In the genomic region with DNA sequence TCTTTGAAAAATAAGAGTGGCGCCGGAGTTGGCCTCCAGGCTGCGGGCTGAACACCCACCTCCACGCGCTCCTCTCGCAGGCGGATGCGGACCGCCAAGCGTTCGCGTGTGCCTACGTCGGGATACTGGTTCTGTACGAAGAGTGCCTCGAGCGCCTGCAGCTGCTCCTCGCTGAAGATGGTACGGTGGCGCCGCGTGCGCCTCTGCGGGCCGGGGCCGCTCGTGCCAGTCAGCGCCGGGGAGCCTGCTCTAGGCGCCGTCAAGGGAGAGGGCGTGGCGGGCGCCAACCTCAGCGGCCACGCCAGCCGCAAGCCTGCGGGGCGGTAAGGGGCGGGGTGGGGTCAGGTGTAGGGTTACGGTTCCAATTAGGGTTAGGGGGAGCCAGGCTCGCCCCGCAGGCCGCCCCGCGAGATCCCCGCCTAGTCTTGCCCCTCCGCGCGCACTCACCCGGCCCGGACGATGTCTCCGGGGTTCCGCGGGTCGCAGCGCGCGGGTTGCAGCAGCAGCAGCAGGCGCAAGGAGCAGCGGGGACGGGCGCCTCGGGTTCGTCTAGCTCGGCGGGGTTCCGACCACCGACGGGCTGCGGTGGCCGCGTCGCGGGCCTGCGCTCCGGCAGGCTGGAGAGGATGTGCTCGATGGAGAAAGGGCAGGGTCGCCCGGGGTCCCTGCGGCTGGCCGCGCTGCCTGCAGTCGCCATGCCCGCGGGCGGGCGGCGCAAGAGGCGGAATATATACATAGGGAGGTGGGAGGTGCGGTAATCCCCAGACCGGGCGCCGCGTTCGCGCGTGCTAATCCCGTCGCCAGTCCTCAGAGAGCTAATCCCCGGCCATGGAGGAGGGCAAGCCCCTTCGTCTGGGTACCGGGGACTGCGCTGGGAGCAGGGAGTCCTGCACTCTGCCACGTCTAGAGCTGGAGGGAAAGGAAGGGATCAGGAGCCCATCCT, we compare ENCODE assay signal across 7 mouse cellular contexts. TPM values are rescaled to one million over a fixed set of nuclear protein-coding genes. Genes with fewer than 3 reads are reported as not detected.
DNase-seq lines count a peak whose midpoint lies in the region; ATAC-seq lines count a peak whose summit lies in the region.

Gene Gsc2 (minus strand): TSS at position 753 of the 943 bp plus-strand sequence.

- WGBS in embryonic facial prominence, embryonic 13.5 days: under 1% methylated on average over 106 of the region's 106 CpGs
- WGBS in midbrain, embryonic 14.5 days: under 1% methylated on average over 106 of the region's 106 CpGs

- no peak within 1 kb of the TSS for H3K27ac ChIP-seq in embryonic facial prominence, embryonic 13.5 days
- H3K27ac ChIP-seq in midbrain, embryonic 14.5 days (replicated peaks; ENCODE audit: low read depth, low read length): no peak within 1 kb of the TSS

- H3K36me3 ChIP-seq in embryonic facial prominence, embryonic 13.5 days: no peaks in the 10 kb centered on the region
- no peaks in the 10 kb centered on the region for H3K36me3 ChIP-seq in midbrain, embryonic 14.5 days (ENCODE audit: control insufficient read depth, insufficient read depth, low read length)

- no peaks in the 10 kb centered on the region for H3K9me3 ChIP-seq in embryonic facial prominence, embryonic 13.5 days
- no peaks in the 10 kb centered on the region for H3K9me3 ChIP-seq in midbrain, embryonic 14.5 days (ENCODE audit: control insufficient read depth, low read length)

- peaks cover 21% of the 10 kb centered on the region for H3K4me1 ChIP-seq in embryonic facial prominence, embryonic 13.5 days
- H3K4me1 ChIP-seq in midbrain, embryonic 14.5 days (ENCODE audit: control insufficient read depth, insufficient read depth, low read length): peaks cover 9% of the 10 kb centered on the region

- no peak for ATAC-seq in embryonic facial prominence, embryonic 13.5 days (ENCODE audit: insufficient number of reproducible peaks, insufficient read depth, low FRiP score, low TSS enrichment, low read depth)
- no peak for ATAC-seq in midbrain, embryonic 14.5 days (ENCODE audit: low FRiP score, low TSS enrichment)

- DNase-seq in ovary, postnatal 36 days (ENCODE audit: low spot score): peak; percentile 42
- DNase-seq in ovary, postnatal 14 days (ENCODE audit: low spot score): no peak
- peak; percentile 44 for DNase-seq in induced T-regulatory cell, adult 2 months (ENCODE audit: low read depth)
- DNase-seq in midbrain, embryonic 14.5 days: peak; percentile 61
- no peak for DNase-seq in cerebellum, adult 9-11 months
- DNase-seq in gastrocnemius, adult 18-20 months (ENCODE audit: low spot score): no peak

- peak within 1 kb of the TSS; percentile 46 for H3K4me3 ChIP-seq in embryonic facial prominence, embryonic 13.5 days
- H3K4me3 ChIP-seq in midbrain, embryonic 14.5 days (replicated peaks; ENCODE audit: low read depth, low read length): peak within 1 kb of the TSS; percentile 33

- H3K27me3 ChIP-seq in embryonic facial prominence, embryonic 13.5 days: peaks cover 73% of the 10 kb centered on the region
- H3K27me3 ChIP-seq in midbrain, embryonic 14.5 days (ENCODE audit: control insufficient read depth, insufficient read depth, low read length): peaks cover 63% of the 10 kb centered on the region

- peak within 1 kb of the TSS; percentile 75 for H3K4me2 ChIP-seq in embryonic facial prominence, embryonic 13.5 days
- H3K4me2 ChIP-seq in midbrain, embryonic 14.5 days (ENCODE audit: low read length): peak within 1 kb of the TSS; percentile 53

- peak within 1 kb of the TSS; percentile 63 for H3K9ac ChIP-seq in embryonic facial prominence, embryonic 13.5 days
- peak within 1 kb of the TSS; percentile 36; the same call in 1 of the 2 replicates for H3K9ac ChIP-seq in midbrain, embryonic 14.5 days (replicated peaks; ENCODE audit: low read length)

RNA-seq across cellular contexts. Expression of gene Gsc2, which starts in this region (rescaled TPM):
- polyA plus RNA-seq in embryonic facial prominence, embryonic 13.5 days (2015; fragmentation: Nextera tagmentation; extraction: Ambion mirVana): not detected in 2 replicates
- 0.84 and 0.93 TPM in 2 replicates for polyA plus RNA-seq in midbrain, embryonic 14.5 days (2014; fragmentation: Nextera tagmentation; extraction: Ambion mirVana)
- total RNA-seq in gastrocnemius, adult 18-20 months (2021): not detected

Comparison
In these comparisons a context has a peak if more than half of its experiments do, and no peak if none do; other contexts are left out.
1. DNase-seq: peak in ovary, postnatal 36 days (single experiment) and induced T-regulatory cell, adult 2 months (single experiment); none in ovary, postnatal 14 days (single experiment), cerebellum, adult 9-11 months (single experiment) and gastrocnemius, adult 18-20 months (single experiment).
2. Peak in DNase-seq, H3K4me3 ChIP-seq, H3K9ac ChIP-seq and H3K4me2 ChIP-seq in midbrain, embryonic 14.5 days; RNA of the gene not detected or under 1 TPM.